In genomic region chr19:11536593-11536992, GRCm38 (mm10) we compare ENCODE assay signal across 10 mouse cellular contexts. TPM values are rescaled to one million over a fixed set of nuclear protein-coding genes. Genes with fewer than 3 reads are reported as not detected.
DNase-seq lines count a peak whose midpoint lies in the region; ATAC-seq and TF ChIP-seq lines count a peak whose summit lies in the region.
"Had no signal": no experiment of that assay in that cellular context is flagged by ENCODE, and none has a peak within 500 bp of the region (broad histone marks: within the 10 kb centered on the region; RNA-seq: fewer than 3 reads in every experiment).

TSS of gene Ms4a4d (plus strand) at chr19:11536801.

- peak; percentile 60; the same call in 1 of the 2 replicates for ATAC-seq in lung, embryonic 14.5 days (ENCODE audit: insufficient read depth)
- ATAC-seq in intestine, postnatal 0 days, result no peak
- no peak for ATAC-seq in CD4-positive, CD25-positive, alpha-beta regulatory T cell, adult 4 months
- ATAC-seq: forebrain, embryonic 13.5 days had no signal

- H3K4me1 ChIP-seq in lung, embryonic 14.5 days (ENCODE audit: insufficient read depth), result no peaks in the 10 kb centered on the region
- no peaks in the 10 kb centered on the region for H3K4me1 ChIP-seq in intestine, postnatal 0 days (replicated peaks; ENCODE audit: control insufficient read depth, insufficient read depth, low read length)
- H3K4me1 ChIP-seq: forebrain, embryonic 13.5 days; limb, embryonic 12.5 days had no signal

- DNase-seq in ovary, adult 18-20 months (ENCODE audit: low spot score), result peak; percentile 26
- no peak for DNase-seq in ovary, postnatal 10 days (ENCODE audit: low spot score)
- peak; percentile 48 to 54 for DNase-seq in gastrocnemius, adult 8-10 months (ENCODE audit: low spot score in 2 of 2)
- peak; percentile 72 for DNase-seq in lung, embryonic 14.5 days
- peak; percentile 21 for DNase-seq in urinary bladder, postnatal 25 days (ENCODE audit: low spot score)
- no peak for DNase-seq in cerebellum, adult 9-11 months

- TF ChIP-seq CTCF in lung, embryonic 14.5 days (IDR thresholded peaks at IDR 0.05; ENCODE audit: low read depth), result no peak
- TF ChIP-seq CTCF in intestine, postnatal 0 days (IDR thresholded peaks at IDR 0.05; ENCODE audit: low read depth), result no peak

- H3K9me3 ChIP-seq in lung, embryonic 14.5 days (ENCODE audit: low read depth, low read length), result no peaks in the 10 kb centered on the region
- H3K9me3 ChIP-seq in intestine, postnatal 0 days (ENCODE audit: control insufficient read depth), result no peaks in the 10 kb centered on the region
- H3K9me3 ChIP-seq: forebrain, embryonic 13.5 days; limb, embryonic 12.5 days had no signal

- no peaks in the 10 kb centered on the region for H3K27me3 ChIP-seq in lung, embryonic 14.5 days (ENCODE audit: insufficient read depth, low read length)
- H3K27me3 ChIP-seq in intestine, postnatal 0 days (replicated peaks; ENCODE audit: control insufficient read depth, insufficient read depth, low read length), result no peaks in the 10 kb centered on the region
- H3K27me3 ChIP-seq: forebrain, embryonic 13.5 days; limb, embryonic 12.5 days had no signal

- no peak within 1 kb of the TSS for H3K9ac ChIP-seq in lung, embryonic 14.5 days
- no peak within 1 kb of the TSS for H3K9ac ChIP-seq in intestine, postnatal 0 days (ENCODE audit: low read depth, low read length)
- H3K9ac ChIP-seq: forebrain, embryonic 13.5 days; limb, embryonic 12.5 days had no signal

- H3K4me3 ChIP-seq in lung, embryonic 14.5 days (ENCODE audit: low read depth, low read length), result no peak within 1 kb of the TSS
- no peak within 1 kb of the TSS for H3K4me3 ChIP-seq in intestine, postnatal 0 days (ENCODE audit: low read depth, low read length)
- H3K4me3 ChIP-seq: forebrain, embryonic 13.5 days; limb, embryonic 12.5 days had no signal

- 7% methylated on average over 7 of the region's 7 CpGs for WGBS in lung, embryonic 14.5 days
- WGBS in intestine, postnatal 0 days, result 13% methylated on average over 7 of the region's 7 CpGs

- H3K36me3 ChIP-seq in lung, embryonic 14.5 days (ENCODE audit: insufficient read depth), result no peaks in the 10 kb centered on the region
- H3K36me3 ChIP-seq in intestine, postnatal 0 days (ENCODE audit: control insufficient read depth, insufficient read depth), result no peaks in the 10 kb centered on the region
- H3K36me3 ChIP-seq: limb, embryonic 12.5 days had no signal

- H3K27ac ChIP-seq in lung, embryonic 14.5 days (ENCODE audit: low read depth), result no peak within 1 kb of the TSS
- no peak within 1 kb of the TSS for H3K27ac ChIP-seq in intestine, postnatal 0 days (ENCODE audit: low read depth, low read length)
- H3K27ac ChIP-seq: forebrain, embryonic 13.5 days; limb, embryonic 12.5 days had no signal

- no peak within 1 kb of the TSS for H3K4me2 ChIP-seq in lung, embryonic 14.5 days
- H3K4me2 ChIP-seq in intestine, postnatal 0 days (replicated peaks; ENCODE audit: low read depth), result no peak within 1 kb of the TSS
- H3K4me2 ChIP-seq: forebrain, embryonic 13.5 days; limb, embryonic 12.5 days had no signal

RNA-seq across cellular contexts. Expression of gene Ms4a4d, which starts in this region (rescaled TPM):
- total RNA-seq in gastrocnemius, adult 8-10 months (2022), result 1 to 10 TPM; 1.7 to 3.6 (median 2.5) TPM
- 1.1 and 2.1 TPM in 2 replicates for polyA plus RNA-seq in lung, embryonic 14.5 days (2014; fragmentation: Nextera tagmentation; extraction: Ambion mirVana)
- polyA plus RNA-seq in intestine, postnatal 0 days (2015; fragmentation: Nextera tagmentation; extraction: Ambion mirVana), result 8.7 and 9.4 TPM in 2 replicates
- polyA plus RNA-seq in CD4-positive, CD25-positive, alpha-beta regulatory T cell, adult 4 months (2017; shearing (Covaris generic)), result 1 to 10 TPM; 3.9 to 6.3 TPM
- polyA plus RNA-seq: forebrain, embryonic 13.5 days had no signal

Comparison
In these comparisons a context has a peak if more than half of its experiments do, and no peak if none do; other contexts are left out.
1. DNase-seq: peak in ovary, adult 18-20 months (single experiment), gastrocnemius, adult 8-10 months (2 of 2), lung, embryonic 14.5 days (single experiment) and urinary bladder, postnatal 25 days (single experiment); none in ovary, postnatal 10 days (single experiment) and cerebellum, adult 9-11 months (single experiment).